ENCODE assay signal across 16 mouse cellular contexts in the genomic region with DNA sequence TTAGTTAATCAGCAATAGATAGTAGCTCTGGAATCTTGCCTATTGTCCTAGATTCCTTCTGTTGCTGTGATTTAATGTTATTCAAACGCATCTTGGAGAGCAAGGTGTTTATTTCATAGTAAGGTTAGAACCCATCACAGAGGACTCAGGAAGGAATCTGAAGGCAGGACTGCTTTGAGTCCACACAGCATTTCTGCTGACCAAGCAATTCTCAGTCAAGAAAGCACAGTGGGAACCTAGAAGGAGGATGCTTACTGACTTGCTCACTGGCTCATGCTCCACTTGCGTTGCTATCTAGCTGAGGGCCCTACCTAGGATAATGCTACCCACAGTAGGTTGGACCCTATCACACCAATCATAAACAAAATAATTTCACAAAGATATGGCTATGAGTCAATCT.
"Had no signal": no experiment of that assay in that cellular context is flagged by ENCODE, and none has a peak within 500 bp of the region (broad histone marks: within the 10 kb centered on the region; RNA-seq: fewer than 3 reads in every experiment).

No protein-coding gene starts in this region.

- H3K36me3 ChIP-seq: neural tube, embryonic 13.5 days; neural tube, embryonic 15.5 days; stomach, embryonic 15.5 days had no signal

- H3K9ac ChIP-seq: neural tube, embryonic 13.5 days; neural tube, embryonic 15.5 days; stomach, embryonic 15.5 days had no signal

- H3K27me3 ChIP-seq: neural tube, embryonic 13.5 days; neural tube, embryonic 15.5 days; stomach, embryonic 15.5 days had no signal

- H3K4me3 ChIP-seq: neural tube, embryonic 13.5 days; neural tube, embryonic 15.5 days; stomach, embryonic 15.5 days had no signal

- H3K4me2 ChIP-seq: neural tube, embryonic 13.5 days; neural tube, embryonic 15.5 days; stomach, embryonic 15.5 days had no signal

- H3K9me3 ChIP-seq: neural tube, embryonic 13.5 days; neural tube, embryonic 15.5 days; stomach, embryonic 15.5 days had no signal

- H3K4me1 ChIP-seq: neural tube, embryonic 13.5 days; stomach, embryonic 15.5 days had no signal

- H3K27ac ChIP-seq: neural tube, embryonic 13.5 days; neural tube, embryonic 15.5 days; stomach, embryonic 15.5 days; stomach, postnatal 0 days had no signal

- DNase-seq: retina, postnatal 1 day; right cerebral cortex, adult 18-20 months; right cerebral cortex, postnatal 14 days; right cerebral cortex, postnatal 25 days; right cerebral cortex, postnatal 4 days; spleen, adult 18-20 months; thymus, adult 18-20 months; thymus, adult 2 months; thymus, postnatal 14 days; thymus, postnatal 25 days; thymus, postnatal 36 days; thymus, postnatal 4 days had no signal
